ENCODE assay signal across 8 mouse cellular contexts in the genomic region with DNA sequence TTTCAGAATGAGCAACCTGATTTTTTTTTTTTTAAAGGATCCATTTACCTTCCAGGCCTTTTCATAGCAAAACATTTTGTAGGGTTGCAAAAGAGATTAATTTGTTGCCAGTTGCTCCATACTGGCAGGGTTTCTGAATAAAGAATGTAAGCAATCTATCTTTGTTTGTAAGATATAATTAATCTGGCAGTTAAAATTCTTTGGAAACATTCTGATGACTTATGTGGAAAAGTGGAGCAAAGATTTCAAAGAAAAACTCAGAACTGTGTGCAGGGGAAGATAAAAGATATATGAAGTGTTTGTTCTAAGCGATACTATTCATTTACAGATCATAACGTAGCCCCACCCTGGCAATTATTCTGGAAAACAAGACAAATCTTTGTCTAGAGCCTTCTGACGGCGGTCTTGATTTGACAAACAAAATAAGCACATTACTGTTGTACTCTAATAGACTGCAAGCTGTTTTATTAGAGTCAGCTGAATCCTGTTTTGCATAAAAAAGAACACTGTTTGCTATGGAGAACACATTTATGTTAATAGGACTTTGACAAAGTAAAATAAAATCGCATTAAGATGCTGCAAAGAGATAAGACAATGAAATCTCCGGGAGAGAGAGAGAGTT.
DNase-seq lines count a peak whose midpoint lies in the region; ATAC-seq and TF ChIP-seq lines count a peak whose summit lies in the region.

No protein-coding gene starts in this region.

- WGBS in heart, embryonic 10.5 days, result 56% methylated on average over 6 of the region's 6 CpGs
- WGBS in limb, embryonic 10.5 days, result 34% methylated on average over 6 of the region's 6 CpGs
- 12% methylated on average over 6 of the region's 6 CpGs for WGBS in stomach, postnatal 0 days

- DNase-seq in heart, embryonic 10.5 days (ENCODE audit: low spot score), result no peak
- DNase-seq in heart, adult 8-10 months (ENCODE audit: low spot score), result no peak
- DNase-seq in retina, postnatal 1 day, result peak; percentile 63
- no peak for DNase-seq in retina, embryonic 14.5 days (ENCODE audit: low spot score)
- no peak for DNase-seq in limb, embryonic 10.5 days (ENCODE audit: low spot score)
- DNase-seq in stomach, postnatal 0 days (ENCODE audit: low spot score), result no peak
- no peak for DNase-seq in urinary bladder, postnatal 36 days (ENCODE audit: low spot score in 2 of 2)
- no peak for DNase-seq in thymus, postnatal 10 days (ENCODE audit: low spot score in 2 of 2)

- no peak for TF ChIP-seq EP300 in stomach, postnatal 0 days (optimal IDR thresholded peaks at IDR 0.05)

- H3K4me1 ChIP-seq in heart, embryonic 10.5 days, result 0 out of 2 replicates have a peak, but pooled peaks cover 7% of the 10 kb centered on the region
- peaks cover 54% of the 10 kb centered on the region for H3K4me1 ChIP-seq in limb, embryonic 10.5 days
- 0 out of 2 replicates have a peak, but pooled peaks cover 2% of the 10 kb centered on the region for H3K4me1 ChIP-seq in stomach, postnatal 0 days (replicated peaks; ENCODE audit: control insufficient read depth, insufficient read depth)

- TF ChIP-seq CTCF in stomach, postnatal 0 days (IDR thresholded peaks at IDR 0.05; ENCODE audit: low read depth), result no peak

- H3K9me3 ChIP-seq in heart, embryonic 10.5 days, result no peaks in the 10 kb centered on the region; the same call in 1 of the 2 replicates
- no peaks in the 10 kb centered on the region for H3K9me3 ChIP-seq in limb, embryonic 10.5 days (replicated peaks)
- H3K9me3 ChIP-seq in stomach, postnatal 0 days (ENCODE audit: control insufficient read depth, low read length), result no peaks in the 10 kb centered on the region

- peak; percentile 30; the same call in 1 of the 2 replicates for ATAC-seq in stomach, postnatal 0 days (ENCODE audit: low FRiP score, low TSS enrichment)

- H3K4me2 ChIP-seq in stomach, postnatal 0 days (replicated peaks; ENCODE audit: low read depth), result peak overlapping the region; percentile 6

- no peaks in the 10 kb centered on the region for H3K36me3 ChIP-seq in heart, embryonic 10.5 days
- no peaks in the 10 kb centered on the region for H3K36me3 ChIP-seq in limb, embryonic 10.5 days
- H3K36me3 ChIP-seq in stomach, postnatal 0 days (ENCODE audit: control insufficient read depth, insufficient read depth, low read length), result no peaks in the 10 kb centered on the region

- H3K4me3 ChIP-seq in heart, embryonic 10.5 days, result no peak overlapping the region
- H3K4me3 ChIP-seq in limb, embryonic 10.5 days, result no peak overlapping the region
- H3K4me3 ChIP-seq in stomach, postnatal 0 days (ENCODE audit: low read depth, low read length), result no peak overlapping the region

- H3K9ac ChIP-seq in stomach, postnatal 0 days (ENCODE audit: low read length), result no peak overlapping the region

- H3K27me3 ChIP-seq in heart, embryonic 10.5 days (ENCODE audit: insufficient read depth, poor library complexity, severe bottlenecking), result no peaks in the 10 kb centered on the region
- H3K27me3 ChIP-seq in limb, embryonic 10.5 days (ENCODE audit: low read depth, poor library complexity, severe bottlenecking), result no peaks in the 10 kb centered on the region
- H3K27me3 ChIP-seq in stomach, postnatal 0 days (ENCODE audit: control insufficient read depth, insufficient read depth, low read length), result no peaks in the 10 kb centered on the region

- peak overlapping the region; percentile 24; the same call in 1 of the 2 replicates for H3K27ac ChIP-seq in heart, embryonic 10.5 days
- H3K27ac ChIP-seq in limb, embryonic 10.5 days, result peak overlapping the region; percentile 80
- H3K27ac ChIP-seq in stomach, postnatal 0 days (replicated peaks), result peak overlapping the region; percentile 85

Comparison
In these comparisons a context has a peak if more than half of its experiments do, and no peak if none do; other contexts are left out.
1. H3K27ac ChIP-seq: peak in every context shown above with its lines; median percentile 85 in stomach, postnatal 0 days; 80 in limb, embryonic 10.5 days; 24 in heart, embryonic 10.5 days.